Mouse (Mus musculus): ENCODE measurements around the gene Ift52. TPM values are rescaled to one million over a fixed set of nuclear protein-coding genes. Genes with fewer than 3 reads are reported as not detected.

Ift52 gene
- 10 to 100 TPM; 25.4 to 81.8 (median 53.3) TPM for total RNA-seq (2018; cell fraction: chromatin; rRNA removed)
- 10 to 100 TPM; 24.8 to 39.9 (median 35.1) TPM for total RNA-seq (2018; cell fraction: cytosol; rRNA removed)
- 10 to 100 TPM; 18.6 to 76.1 (median 31.0) TPM for total RNA-seq (2018; cell fraction: nucleus; rRNA removed)
- polyA plus RNA-seq (2018) = 34.6 to 62.0 TPM (median 34.9 TPM) in 3 replicates

DNA sequence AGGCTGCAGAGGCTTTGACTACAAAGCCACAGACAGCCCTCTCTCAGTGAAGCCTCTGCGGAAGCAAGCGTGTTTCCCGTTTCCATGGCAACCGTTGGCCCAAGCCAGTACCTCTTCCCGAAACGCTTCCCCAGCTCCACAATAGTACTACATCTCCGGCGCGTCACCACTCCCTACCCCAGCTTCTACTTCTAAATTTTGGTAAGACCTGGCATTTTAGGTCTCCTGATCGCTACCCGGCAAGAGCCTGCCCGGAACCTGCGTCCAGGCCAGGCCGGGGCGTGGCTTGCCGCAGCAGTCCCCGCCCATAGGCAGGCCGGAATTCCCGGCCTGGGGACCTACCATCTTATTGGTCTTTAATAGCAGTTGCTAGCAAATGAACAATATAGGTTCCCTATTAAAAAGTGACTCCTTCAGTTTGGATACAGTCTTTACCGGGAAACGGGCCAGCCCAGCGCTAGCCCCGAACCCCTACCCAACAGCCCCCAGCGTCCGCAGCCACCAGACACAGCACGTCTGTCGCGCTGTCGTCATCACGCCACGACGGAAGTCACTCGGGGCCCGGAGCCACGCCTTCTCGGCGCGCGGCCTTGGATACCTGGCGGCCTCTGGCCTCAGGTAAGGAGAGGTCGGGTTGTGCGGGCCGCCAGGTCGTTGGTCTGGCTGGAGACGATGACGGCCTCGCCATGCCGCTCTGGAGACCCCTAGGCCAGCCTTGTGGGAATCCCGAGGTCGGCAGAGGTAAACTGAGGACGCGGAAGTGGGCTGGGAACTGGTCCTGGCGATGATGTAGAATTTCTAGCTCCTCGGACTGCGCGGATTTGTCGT, at the start of gene Ift52:
TSS of gene Ift52 (plus strand) at position 439 of the 828 bp plus-strand sequence.
- peak within 1 kb of the TSS; percentile 96 for H3K4me3 ChIP-seq (ENCODE audit: inconsistent target)
- H3K79me2 ChIP-seq (ENCODE audit: inconsistent target) = peaks cover 23% of the 10 kb centered on the region
- H3K36me3 ChIP-seq (ENCODE audit: inconsistent target) = no peaks in the 10 kb centered on the region
- 1% methylated on average over 57 of the region's 57 CpGs for WGBS (ENCODE audit: missing documents)
- peak within 1 kb of the TSS; percentile 44 for H3K27ac ChIP-seq

DNA sequence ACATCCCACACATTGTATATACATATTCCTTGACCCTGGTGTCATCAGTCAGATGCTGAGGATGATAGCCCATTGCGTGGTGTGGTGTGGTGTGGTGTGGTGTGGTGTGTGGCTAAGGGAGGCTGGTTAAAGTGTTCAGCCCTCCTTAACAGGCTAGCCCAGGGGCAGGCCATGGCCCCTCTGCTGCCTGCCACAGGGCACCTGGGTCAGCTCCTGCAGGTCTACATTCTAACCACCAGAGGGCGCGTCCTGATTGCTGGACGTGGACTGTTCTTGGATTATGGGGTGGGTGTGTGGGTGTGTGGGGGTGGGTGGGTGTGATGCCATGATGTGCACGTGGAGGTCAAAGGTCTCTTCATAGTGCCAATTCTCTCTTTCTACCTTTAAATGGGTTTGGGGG, 48.8 kb upstream of the Ift52 start:
- 15% methylated on average over 5 of the region's 5 CpGs for WGBS (ENCODE audit: missing documents)
- Histone ChIP-seq H3K79me2 (ENCODE audit: inconsistent target) (no peaks in the 10 kb centered on the region), H3K4me3 (ENCODE audit: inconsistent target) (no peak overlapping the region), H3K27ac (no peak overlapping the region), H3K36me3 (ENCODE audit: inconsistent target) (no peaks in the 10 kb centered on the region)

DNA sequence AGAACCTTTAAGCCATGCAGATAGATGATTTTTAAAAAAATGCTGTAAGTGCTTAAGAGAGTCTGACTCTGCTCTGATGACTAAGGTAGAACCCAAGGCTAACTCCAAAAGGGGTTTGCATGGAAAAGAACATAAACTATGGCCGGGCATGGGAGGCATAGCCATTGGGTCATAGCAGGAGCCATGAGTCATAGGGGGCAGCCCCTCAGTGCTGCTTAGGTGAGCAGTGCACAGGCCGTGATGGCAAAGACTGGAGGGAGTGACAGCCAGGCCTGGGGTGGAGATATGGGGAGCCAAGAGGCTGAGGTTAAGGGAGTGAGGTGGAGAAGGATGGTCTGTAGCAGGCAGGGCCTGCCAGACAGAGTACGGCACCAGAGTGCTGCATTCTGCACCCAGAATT, 48.1 kb upstream of the Ift52 start:
- no peak overlapping the region for H3K4me3 ChIP-seq (ENCODE audit: inconsistent target)
- WGBS (ENCODE audit: missing documents) = 76% methylated on average over 3 of the region's 3 CpGs
- H3K27ac ChIP-seq = no peak overlapping the region
- H3K36me3 ChIP-seq (ENCODE audit: inconsistent target) = no peaks in the 10 kb centered on the region
- no peaks in the 10 kb centered on the region for H3K79me2 ChIP-seq (ENCODE audit: inconsistent target)

DNA sequence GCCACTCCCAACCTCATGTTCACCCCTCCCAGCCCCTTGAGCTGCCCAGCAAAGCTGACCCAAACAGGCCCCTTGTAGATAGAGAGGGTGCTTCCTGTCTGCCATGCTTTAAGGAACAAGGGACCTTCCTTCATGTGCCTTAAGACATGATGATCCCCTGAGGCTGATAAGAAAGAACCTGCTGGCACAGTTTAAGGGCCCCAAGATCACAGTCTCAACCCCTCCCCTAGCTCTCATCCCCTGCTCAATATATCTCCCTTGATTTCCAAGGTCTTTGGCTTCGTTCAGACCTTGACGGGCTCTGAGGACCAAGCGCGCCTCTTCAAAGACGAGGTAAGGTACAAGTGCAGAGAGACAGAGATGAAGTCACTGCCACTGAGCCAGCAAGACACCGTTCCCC, 46.3 kb upstream of the Ift52 start:
- WGBS (ENCODE audit: missing documents) = 98% methylated on average over 6 of the region's 6 CpGs
- no peak overlapping the region for H3K27ac ChIP-seq

DNA sequence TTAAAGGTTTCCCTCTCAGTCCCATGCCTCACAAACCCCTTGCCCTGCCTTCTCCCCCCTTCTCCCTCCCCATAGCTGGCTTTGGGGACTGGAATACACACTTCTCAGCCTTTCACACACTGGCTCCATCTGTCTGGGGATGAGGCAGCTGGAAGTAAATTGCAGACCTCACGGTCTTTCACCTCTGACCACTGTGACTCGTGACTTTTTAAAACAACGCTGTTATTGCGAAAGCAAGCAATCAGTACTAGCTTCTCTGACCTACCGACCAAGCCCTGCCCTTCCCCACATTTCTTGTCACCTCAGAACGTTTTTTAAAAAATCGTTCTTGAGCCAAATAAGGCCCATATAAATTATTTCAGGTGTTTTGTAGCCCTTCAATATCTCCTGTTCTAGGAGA, 44.4 kb upstream of the Ift52 start:
- H3K27ac ChIP-seq = no peak overlapping the region
- no peaks in the 10 kb centered on the region for H3K36me3 ChIP-seq (ENCODE audit: inconsistent target)
- no peaks in the 10 kb centered on the region for H3K79me2 ChIP-seq (ENCODE audit: inconsistent target)
- H3K4me3 ChIP-seq (ENCODE audit: inconsistent target) = no peak overlapping the region
- 9% methylated on average over 7 of the region's 7 CpGs for WGBS (ENCODE audit: missing documents)

More for the DNA sequence above, 46.3 kb upstream of the Ift52 start:
- Histone ChIP-seq H3K36me3 (ENCODE audit: inconsistent target) (no peaks in the 10 kb centered on the region), H3K4me3 (ENCODE audit: inconsistent target) (no peak overlapping the region), H3K79me2 (ENCODE audit: inconsistent target) (no peaks in the 10 kb centered on the region)

DNA sequence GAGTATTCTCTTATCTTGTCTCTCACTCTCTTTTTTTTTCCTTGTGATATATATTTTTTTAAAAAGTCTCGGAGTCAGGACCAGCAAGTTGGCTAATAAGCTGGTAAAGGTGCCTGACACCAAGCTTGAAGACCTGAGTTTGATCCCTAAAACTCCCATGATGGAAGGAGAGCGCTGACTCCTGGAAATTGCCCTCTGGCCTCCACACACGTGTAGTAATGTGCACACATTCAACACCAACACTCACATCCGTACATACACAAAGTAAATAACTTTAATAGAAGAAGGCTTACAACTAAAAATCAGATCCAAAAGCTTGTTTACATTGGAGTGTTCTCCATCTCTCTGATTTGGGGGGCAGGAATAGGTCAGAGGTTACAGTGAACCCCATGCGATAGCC, 43.9 kb upstream of the Ift52 start:
- Histone ChIP-seq H3K27ac (no peak overlapping the region), H3K4me3 (ENCODE audit: inconsistent target) (no peak overlapping the region), H3K36me3 (ENCODE audit: inconsistent target) (no peaks in the 10 kb centered on the region), H3K79me2 (ENCODE audit: inconsistent target) (no peaks in the 10 kb centered on the region)
- WGBS (ENCODE audit: missing documents) = 96% methylated on average over 5 of the region's 5 CpGs

DNA sequence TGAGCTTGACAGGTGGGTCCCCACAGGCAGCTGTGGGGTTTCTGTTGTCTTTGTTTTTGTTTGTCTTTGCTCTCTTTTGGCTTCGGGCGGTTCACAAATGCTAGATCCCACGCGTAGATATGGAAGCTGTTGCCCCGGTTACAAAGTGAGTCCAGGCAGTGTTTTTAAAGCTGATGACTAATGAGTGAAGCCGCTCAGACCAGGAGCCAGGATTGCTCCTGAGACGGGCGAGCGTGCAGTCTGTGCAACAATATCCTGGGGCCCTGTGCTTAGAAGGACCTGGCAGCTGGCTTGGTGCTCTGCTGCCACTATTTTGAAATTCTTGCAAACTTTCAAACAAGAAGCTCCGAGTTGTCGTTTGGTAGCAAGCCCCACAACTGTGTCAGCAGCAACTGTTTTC, 43.5 kb upstream of the Ift52 start:
- Histone ChIP-seq H3K27ac (no peak overlapping the region), H3K79me2 (ENCODE audit: inconsistent target) (no peaks in the 10 kb centered on the region)
- WGBS (ENCODE audit: missing documents) = 88% methylated on average over 9 of the region's 11 CpGs

DNA sequence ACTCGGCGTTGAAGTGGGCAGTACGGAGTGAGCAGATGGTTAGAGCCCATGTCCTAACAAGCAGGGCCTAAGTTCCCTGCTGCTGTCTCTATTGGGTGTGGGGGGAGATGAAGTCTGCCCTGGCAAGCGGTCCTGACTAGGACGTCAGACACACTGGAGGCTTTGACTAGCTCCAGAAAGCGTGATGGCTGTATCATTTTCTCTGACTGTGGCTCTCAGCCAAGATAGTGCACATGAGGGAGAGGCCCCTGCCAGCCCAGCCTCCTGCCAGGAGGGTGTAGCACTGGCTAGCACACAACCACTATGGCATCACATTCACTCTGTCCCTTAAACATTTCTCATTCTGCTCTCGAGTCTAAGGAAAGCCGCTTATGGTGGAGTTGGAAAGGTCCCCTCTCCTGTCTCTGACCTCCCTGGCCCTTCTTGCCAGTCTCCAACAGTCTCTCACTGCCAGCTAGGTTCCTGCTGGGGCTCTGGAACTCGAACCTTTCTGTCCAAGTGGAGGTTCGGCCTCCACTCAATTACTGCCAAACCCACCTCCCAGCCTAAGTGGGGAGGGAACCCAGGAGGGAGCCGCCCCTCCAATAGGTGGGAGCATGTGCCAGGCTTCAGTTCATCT, 41.9 kb upstream of the Ift52 start:
- WGBS (ENCODE audit: missing documents) = 86% methylated on average over 11 of the region's 11 CpGs
- H3K36me3 ChIP-seq (ENCODE audit: inconsistent target) = no peaks in the 10 kb centered on the region
- H3K79me2 ChIP-seq (ENCODE audit: inconsistent target) = no peaks in the 10 kb centered on the region
- H3K27ac ChIP-seq = no peak overlapping the region
- H3K4me3 ChIP-seq (ENCODE audit: inconsistent target) = no peak overlapping the region

More for the DNA sequence above, 43.5 kb upstream of the Ift52 start:
- no peak overlapping the region for H3K4me3 ChIP-seq (ENCODE audit: inconsistent target)
- no peaks in the 10 kb centered on the region for H3K36me3 ChIP-seq (ENCODE audit: inconsistent target)

DNA sequence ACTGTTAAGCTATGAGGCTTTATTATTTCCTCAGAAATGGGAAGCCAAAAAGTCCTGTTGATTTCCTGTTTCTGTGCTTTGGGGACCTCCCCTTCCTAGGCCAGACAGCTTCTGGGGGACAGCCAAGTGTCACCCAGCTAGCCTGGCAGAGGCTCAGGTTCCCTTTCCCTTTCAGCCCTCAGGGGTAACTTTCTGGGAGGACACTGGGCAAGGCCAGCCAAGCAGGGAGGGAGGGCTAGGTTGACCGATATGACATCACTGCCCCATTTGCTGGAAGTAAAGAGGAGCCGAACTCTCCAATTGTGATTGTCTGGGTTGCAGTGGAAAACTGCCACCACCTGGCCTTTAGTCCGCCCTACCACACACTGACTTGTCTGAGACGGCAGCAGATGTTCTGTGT, 41.2 kb upstream of the Ift52 start:
- Histone ChIP-seq H3K36me3 (ENCODE audit: inconsistent target) (no peaks in the 10 kb centered on the region), H3K4me3 (ENCODE audit: inconsistent target) (no peak overlapping the region), H3K79me2 (ENCODE audit: inconsistent target) (no peaks in the 10 kb centered on the region), H3K27ac (no peak overlapping the region)
- 40% methylated on average over 4 of the region's 4 CpGs for WGBS (ENCODE audit: missing documents)

DNA sequence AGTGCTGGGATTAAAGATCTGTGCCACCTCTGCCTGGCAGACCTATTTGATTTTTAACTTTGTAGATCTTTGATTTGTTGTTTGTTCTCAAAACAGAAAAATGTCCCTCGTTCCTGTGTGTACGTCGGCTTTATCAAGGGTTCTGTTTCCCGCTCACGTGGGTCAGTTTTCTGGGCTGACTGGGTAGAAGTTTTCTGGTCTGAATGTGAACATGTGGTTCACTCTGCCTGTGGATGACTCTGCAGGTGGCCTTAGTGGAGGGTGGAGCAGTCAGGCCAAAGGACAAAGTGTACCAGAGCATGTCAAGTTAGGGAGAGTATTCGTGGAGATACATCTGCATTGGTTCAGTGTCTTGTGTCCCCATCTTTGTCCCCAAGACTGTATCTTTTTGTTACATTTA, 32.8 kb upstream of the Ift52 start:
- Histone ChIP-seq H3K36me3 (ENCODE audit: inconsistent target) (no peaks in the 10 kb centered on the region), H3K27ac (no peak overlapping the region), H3K4me3 (ENCODE audit: inconsistent target) (no peak overlapping the region), H3K79me2 (ENCODE audit: inconsistent target) (no peaks in the 10 kb centered on the region)
- 96% methylated on average over 6 of the region's 6 CpGs for WGBS (ENCODE audit: missing documents)

DNA sequence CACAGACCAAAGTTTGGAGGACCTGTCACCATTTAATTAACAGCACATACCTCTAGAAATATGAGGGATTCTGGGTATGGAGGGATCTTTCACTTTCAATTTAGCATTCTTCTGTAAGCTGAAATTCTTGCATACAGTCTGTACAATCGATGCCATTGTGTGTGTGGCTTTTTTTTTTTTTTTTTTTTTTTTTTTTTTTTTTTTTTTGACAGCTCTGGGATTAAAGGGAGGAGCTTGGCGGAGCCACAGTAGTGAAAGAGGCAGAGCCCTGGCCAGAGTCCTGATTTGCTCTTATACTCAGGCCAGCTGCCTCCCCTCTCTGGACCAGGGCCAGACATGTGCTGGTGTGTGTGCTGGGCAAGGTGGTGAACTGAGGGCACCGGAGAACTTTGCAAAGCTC, 31.2 kb upstream of the Ift52 start:
- no peaks in the 10 kb centered on the region for H3K79me2 ChIP-seq (ENCODE audit: inconsistent target)
- WGBS (ENCODE audit: missing documents) = 45% methylated on average over 2 of the region's 3 CpGs
- H3K27ac ChIP-seq = no peak overlapping the region

DNA sequence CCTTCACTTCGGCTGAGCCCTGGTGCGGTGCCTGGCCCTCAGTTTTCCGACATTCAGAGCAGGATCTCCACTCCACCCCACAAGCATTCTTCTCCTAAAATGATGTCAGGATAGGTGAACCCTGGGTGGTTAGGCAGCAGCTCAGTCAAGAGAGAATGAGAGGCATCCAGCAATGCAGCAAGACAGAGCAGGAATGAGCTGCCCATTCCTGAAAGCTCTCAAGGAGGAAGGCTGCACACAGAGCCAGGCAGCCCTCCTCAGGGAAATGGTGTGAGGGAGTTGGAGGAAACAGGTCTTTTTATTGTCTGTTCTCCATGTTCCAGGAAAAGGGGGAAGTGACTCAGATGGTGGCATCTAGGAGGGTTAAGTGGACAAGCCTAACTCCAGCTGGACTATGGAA, 30.4 kb upstream of the Ift52 start:
- 90% methylated on average over 3 of the region's 3 CpGs for WGBS (ENCODE audit: missing documents)
- Histone ChIP-seq H3K27ac (no peak overlapping the region), H3K4me3 (ENCODE audit: inconsistent target) (no peak overlapping the region), H3K79me2 (ENCODE audit: inconsistent target) (no peaks in the 10 kb centered on the region), H3K36me3 (ENCODE audit: inconsistent target) (no peaks in the 10 kb centered on the region)

More for the DNA sequence above, 31.2 kb upstream of the Ift52 start:
- Histone ChIP-seq H3K36me3 (ENCODE audit: inconsistent target) (no peaks in the 10 kb centered on the region), H3K4me3 (ENCODE audit: inconsistent target) (no peak overlapping the region)

DNA sequence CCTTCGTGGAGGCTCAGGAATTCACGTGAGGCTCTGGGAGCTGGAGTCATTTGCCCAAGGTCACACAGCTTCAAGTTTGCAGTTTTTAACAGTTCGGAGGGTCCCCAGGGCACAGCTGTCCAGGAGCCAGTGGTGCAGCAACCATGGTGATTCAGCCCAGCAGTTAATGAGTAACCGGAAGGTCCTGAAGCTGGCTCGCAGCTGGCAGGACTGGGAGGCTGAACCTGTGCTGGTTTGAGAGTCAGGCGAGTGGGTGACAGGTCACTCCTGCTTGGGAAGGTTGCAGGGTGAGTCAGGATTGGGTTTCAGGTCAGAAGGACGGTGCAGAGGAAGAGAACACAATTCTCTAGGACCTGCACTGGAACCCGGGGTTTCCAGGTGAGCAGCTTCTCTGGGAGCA, 29.9 kb upstream of the Ift52 start, which contains the start of gene Sgk2:
TSS of gene Sgk2 (plus strand) at position 113 of the 400 bp plus-strand sequence.
- WGBS (ENCODE audit: missing documents) = 86% methylated on average over 8 of the region's 8 CpGs
- no peak within 1 kb of the TSS for H3K4me3 ChIP-seq (ENCODE audit: inconsistent target)
- H3K27ac ChIP-seq = no peak within 1 kb of the TSS
- H3K79me2 ChIP-seq (ENCODE audit: inconsistent target) = no peaks in the 10 kb centered on the region
- H3K36me3 ChIP-seq (ENCODE audit: inconsistent target) = no peaks in the 10 kb centered on the region

DNA sequence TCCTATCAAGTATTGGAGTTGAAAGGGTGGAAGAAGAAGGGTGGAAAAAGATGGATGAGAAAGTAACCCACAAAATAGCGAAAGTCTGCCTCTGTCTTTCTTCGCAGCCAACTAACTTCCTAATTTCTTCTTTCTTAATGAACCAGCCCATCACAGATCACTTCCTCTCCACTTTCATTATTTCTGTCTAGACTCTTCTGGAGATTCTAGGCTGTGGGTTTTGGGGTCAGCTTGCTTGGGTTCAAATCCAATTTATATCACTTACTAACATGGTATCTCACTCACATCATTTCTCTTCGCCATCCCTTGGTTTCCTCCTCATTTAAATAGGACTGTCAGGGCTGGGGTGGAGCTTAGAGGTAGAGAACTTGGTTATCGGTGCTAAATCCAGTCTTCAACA, 28.9 kb upstream of the Ift52 start:
- Histone ChIP-seq H3K79me2 (ENCODE audit: inconsistent target) (no peaks in the 10 kb centered on the region), H3K36me3 (ENCODE audit: inconsistent target) (no peaks in the 10 kb centered on the region), H3K27ac (no peak overlapping the region), H3K4me3 (ENCODE audit: inconsistent target) (no peak overlapping the region)
- 27% methylated on average over 4 of the region's 4 CpGs for WGBS (ENCODE audit: missing documents)

Data from macrophage (primary cell).